Comparison of ENCODE assay signal across 15 mouse cellular contexts in genomic region chr7:107819442-107819841, GRCm38 (mm10). TPM values are rescaled to one million over a fixed set of nuclear protein-coding genes. Genes with fewer than 3 reads are reported as not detected.
DNase-seq lines count a peak whose midpoint lies in the region; ATAC-seq and TF ChIP-seq lines count a peak whose summit lies in the region.
"Had no signal": no experiment of that assay in that cellular context is flagged by ENCODE, and none has a peak within 500 bp of the region (broad histone marks: within the 10 kb centered on the region; RNA-seq: fewer than 3 reads in every experiment).

No protein-coding gene starts in this region.

- no peaks in the 10 kb centered on the region for H3K9me3 ChIP-seq in embryonic facial prominence, embryonic 11.5 days (replicated peaks; ENCODE audit: control insufficient read depth, low read length)
- H3K9me3 ChIP-seq in embryonic facial prominence, embryonic 10.5 days: no peaks in the 10 kb centered on the region
- H3K9me3 ChIP-seq in kidney, postnatal 0 days (replicated peaks; ENCODE audit: low read length): no peaks in the 10 kb centered on the region
- H3K9me3 ChIP-seq: heart, embryonic 15.5 days; kidney, embryonic 15.5 days had no signal

- no peak overlapping the region for H3K4me2 ChIP-seq in embryonic facial prominence, embryonic 11.5 days (ENCODE audit: low read depth, low read length)
- H3K4me2 ChIP-seq in kidney, postnatal 0 days (ENCODE audit: low read length): no peak overlapping the region
- H3K4me2 ChIP-seq: heart, embryonic 15.5 days; kidney, embryonic 15.5 days had no signal

- H3K36me3 ChIP-seq in embryonic facial prominence, embryonic 11.5 days (replicated peaks; ENCODE audit: control insufficient read depth, insufficient read depth, low read depth, low read length): no peaks in the 10 kb centered on the region
- no peaks in the 10 kb centered on the region for H3K36me3 ChIP-seq in embryonic facial prominence, embryonic 10.5 days (replicated peaks)
- H3K36me3 ChIP-seq in kidney, postnatal 0 days (ENCODE audit: insufficient read depth, low read length): no peaks in the 10 kb centered on the region
- H3K36me3 ChIP-seq: heart, embryonic 15.5 days; kidney, embryonic 15.5 days had no signal

- no peaks in the 10 kb centered on the region for H3K4me1 ChIP-seq in embryonic facial prominence, embryonic 11.5 days (ENCODE audit: control insufficient read depth, insufficient read depth, low read length)
- no peaks in the 10 kb centered on the region for H3K4me1 ChIP-seq in embryonic facial prominence, embryonic 10.5 days
- H3K4me1 ChIP-seq in kidney, postnatal 0 days (replicated peaks; ENCODE audit: insufficient read depth, low read length): no peaks in the 10 kb centered on the region
- H3K4me1 ChIP-seq: heart, embryonic 15.5 days; kidney, embryonic 15.5 days had no signal

- H3K27me3 ChIP-seq in embryonic facial prominence, embryonic 11.5 days (ENCODE audit: control insufficient read depth, insufficient read depth, low read length): no peaks in the 10 kb centered on the region
- no peaks in the 10 kb centered on the region for H3K27me3 ChIP-seq in embryonic facial prominence, embryonic 10.5 days (replicated peaks; ENCODE audit: low read depth, poor library complexity, severe bottlenecking)
- no peaks in the 10 kb centered on the region for H3K27me3 ChIP-seq in kidney, postnatal 0 days (ENCODE audit: insufficient read depth, low read length)
- H3K27me3 ChIP-seq: heart, embryonic 15.5 days; kidney, embryonic 15.5 days had no signal

- DNase-seq in embryonic facial prominence, embryonic 11.5 days (ENCODE audit: low spot score): peak; percentile 48
- no peak for DNase-seq in embryonic facial prominence, embryonic 10.5 days (ENCODE audit: low spot score)
- DNase-seq in kidney, postnatal 0 days (ENCODE audit: low spot score): peak; percentile 32
- DNase-seq in kidney, postnatal 10 days: no peak
- peak; percentile 21 for DNase-seq in 416B (ENCODE audit: low read depth)
- no peak for DNase-seq in heart, postnatal 14 days
- DNase-seq: cerebellum, adult 9-10 months; lung, adult 18-20 months; thymus, postnatal 14 days had no signal

- H3K9ac ChIP-seq in embryonic facial prominence, embryonic 11.5 days (replicated peaks; ENCODE audit: low read length): no peak overlapping the region
- no peak overlapping the region for H3K9ac ChIP-seq in kidney, postnatal 0 days (ENCODE audit: low read depth, low read length)
- H3K9ac ChIP-seq: heart, embryonic 15.5 days; kidney, embryonic 15.5 days had no signal

- H3K4me3 ChIP-seq in embryonic facial prominence, embryonic 11.5 days (ENCODE audit: low read depth, low read length): no peak overlapping the region
- H3K4me3 ChIP-seq in embryonic facial prominence, embryonic 10.5 days: no peak overlapping the region
- H3K4me3 ChIP-seq in kidney, postnatal 0 days (replicated peaks; ENCODE audit: low read depth, low read length): no peak overlapping the region
- H3K4me3 ChIP-seq: heart, embryonic 15.5 days; kidney, embryonic 15.5 days had no signal

- no peak for ATAC-seq in embryonic facial prominence, embryonic 11.5 days (replicated peaks; ENCODE audit: insufficient number of reproducible peaks, low FRiP score, low TSS enrichment, low read depth)
- no peak for ATAC-seq in kidney, postnatal 0 days (replicated peaks; ENCODE audit: low FRiP score, low read depth)
- 0 out of 2 replicates have a peak, but pooled peaks have one; percentile 54 for ATAC-seq in common myeloid progenitor, adult 5-6 weeks (replicated peaks; ENCODE audit: low read depth, poor library complexity, severe bottlenecking)
- no peak for ATAC-seq in megakaryocyte-erythroid progenitor cell, adult 5-6 weeks (replicated peaks; ENCODE audit: low FRiP score, low TSS enrichment, poor library complexity, severe bottlenecking)

- intact Hi-C loops in heart, postnatal 14 days (cut with DNase I): no loop called here

- H3K27ac ChIP-seq in embryonic facial prominence, embryonic 11.5 days (replicated peaks; ENCODE audit: low read depth, low read length): no peak overlapping the region
- H3K27ac ChIP-seq in embryonic facial prominence, embryonic 10.5 days (replicated peaks): no peak overlapping the region
- H3K27ac ChIP-seq in kidney, postnatal 0 days: no peak overlapping the region
- H3K27ac ChIP-seq: heart, embryonic 15.5 days; kidney, embryonic 15.5 days had no signal

- TF ChIP-seq CTCF in kidney, postnatal 0 days (IDR thresholded peaks at IDR 0.05; ENCODE audit: low read depth): peak; percentile 61

RNA-seq across cellular contexts. Expression of gene Olfr469, which starts 5.9 kb away (rescaled TPM):
- polyA plus RNA-seq in embryonic facial prominence, embryonic 11.5 days (2014; fragmentation: Nextera tagmentation; extraction: Ambion mirVana): not detected in 2 replicates
- polyA plus RNA-seq in embryonic facial prominence, embryonic 10.5 days (2016; fragmentation: Nextera tagmentation; extraction: Ambion mirVana): not detected in 2 replicates
- not detected in 2 replicates for polyA plus RNA-seq in kidney, postnatal 0 days (2015; fragmentation: Nextera tagmentation; extraction: Ambion mirVana)
- total RNA-seq in common myeloid progenitor, adult 5-6 weeks (2017): not detected in 2 replicates
- not detected in 2 replicates for total RNA-seq in megakaryocyte-erythroid progenitor cell, adult 5-6 weeks (2014; fragmentation: Nextera tagmentation)
- total RNA-seq in megakaryocyte-erythroid progenitor cell, adult 5-6 weeks (2017): not detected in 2 replicates
- total RNA-seq in heart, postnatal 14 days (2021): not detected
- total RNA-seq: left cerebral cortex, adult 8-10 months had no signal
- polyA plus RNA-seq: C2C12; heart, embryonic 15.5 days; kidney, embryonic 15.5 days had no signal

RNA-seq across cellular contexts. Expression of gene Olfr467, which starts 7.4 kb away (rescaled TPM):
- not detected in 2 replicates for polyA plus RNA-seq in embryonic facial prominence, embryonic 11.5 days (2014; fragmentation: Nextera tagmentation; extraction: Ambion mirVana)
- not detected in 2 replicates for polyA plus RNA-seq in embryonic facial prominence, embryonic 10.5 days (2016; fragmentation: Nextera tagmentation; extraction: Ambion mirVana)
- polyA plus RNA-seq in kidney, postnatal 0 days (2015; fragmentation: Nextera tagmentation; extraction: Ambion mirVana): not detected in 2 replicates
- not detected in 2 replicates for total RNA-seq in common myeloid progenitor, adult 5-6 weeks (2017)
- not detected in 2 replicates for total RNA-seq in megakaryocyte-erythroid progenitor cell, adult 5-6 weeks (2014; fragmentation: Nextera tagmentation)
- not detected in 2 replicates for total RNA-seq in megakaryocyte-erythroid progenitor cell, adult 5-6 weeks (2017)
- not detected for total RNA-seq in heart, postnatal 14 days (2021)
- total RNA-seq: left cerebral cortex, adult 8-10 months had no signal
- polyA plus RNA-seq: C2C12; heart, embryonic 15.5 days; kidney, embryonic 15.5 days had no signal

RNA-seq across cellular contexts. Expression of gene Ovch2, which starts 18.4 kb away (rescaled TPM):
- polyA plus RNA-seq in embryonic facial prominence, embryonic 11.5 days (2014; fragmentation: Nextera tagmentation; extraction: Ambion mirVana): not detected in 2 replicates
- not detected in 2 replicates for polyA plus RNA-seq in embryonic facial prominence, embryonic 10.5 days (2016; fragmentation: Nextera tagmentation; extraction: Ambion mirVana)
- polyA plus RNA-seq in kidney, postnatal 0 days (2015; fragmentation: Nextera tagmentation; extraction: Ambion mirVana): not detected in 2 replicates
- total RNA-seq in common myeloid progenitor, adult 5-6 weeks (2017): not detected in 2 replicates
- not detected in 2 replicates for total RNA-seq in megakaryocyte-erythroid progenitor cell, adult 5-6 weeks (2014; fragmentation: Nextera tagmentation)
- not detected in 2 replicates for total RNA-seq in megakaryocyte-erythroid progenitor cell, adult 5-6 weeks (2017)
- not detected for total RNA-seq in heart, postnatal 14 days (2021)
- total RNA-seq: left cerebral cortex, adult 8-10 months had no signal
- polyA plus RNA-seq: C2C12; heart, embryonic 15.5 days; kidney, embryonic 15.5 days had no signal

RNA-seq across cellular contexts. Expression of gene Olfr470, which starts 27.8 kb away (rescaled TPM):
- polyA plus RNA-seq in embryonic facial prominence, embryonic 11.5 days (2014; fragmentation: Nextera tagmentation; extraction: Ambion mirVana): not detected in 2 replicates
- polyA plus RNA-seq in embryonic facial prominence, embryonic 10.5 days (2016; fragmentation: Nextera tagmentation; extraction: Ambion mirVana): not detected in 2 replicates
- not detected in 2 replicates for polyA plus RNA-seq in kidney, postnatal 0 days (2015; fragmentation: Nextera tagmentation; extraction: Ambion mirVana)
- total RNA-seq in common myeloid progenitor, adult 5-6 weeks (2017): not detected in 2 replicates
- total RNA-seq in megakaryocyte-erythroid progenitor cell, adult 5-6 weeks (2014; fragmentation: Nextera tagmentation): not detected in 2 replicates
- total RNA-seq in megakaryocyte-erythroid progenitor cell, adult 5-6 weeks (2017): not detected in 2 replicates
- not detected for total RNA-seq in heart, postnatal 14 days (2021)
- total RNA-seq: left cerebral cortex, adult 8-10 months had no signal
- polyA plus RNA-seq: C2C12; heart, embryonic 15.5 days; kidney, embryonic 15.5 days had no signal

Comparison
In these comparisons a context has a peak if more than half of its experiments do, and no peak if none do; other contexts are left out.
1. DNase-seq: peak in embryonic facial prominence, embryonic 11.5 days (single experiment), kidney, postnatal 0 days (single experiment) and 416B (single experiment); none in embryonic facial prominence, embryonic 10.5 days (single experiment), kidney, postnatal 10 days (single experiment) and heart, postnatal 14 days (0 of 2).